Mouse (Mus musculus) lung, postnatal 0 days (tissue): Measurements from ENCODE around the gene Mdfi.

Experiments used
- CTCF ChIP-seq: IDR thresholded peaks from 2 replicates; pipeline ENCODE4 v1.5.1; 2016; ENCODE audit warnings: antibody characterized with exemption, mild to moderate bottlenecking
- EP300 ChIP-seq: IDR thresholded peaks from 2 replicates; pipeline ENCODE4 v1.6.1; 2016; ENCODE audit warnings: antibody characterized with exemption, mild to moderate bottlenecking, control low read depth

GRCm38 (mm10) chr17:47783445-47784223 is 50.9 kb downstream of the Mdfi start:
- TF ChIP-seq CTCF = no peak
- TF ChIP-seq EP300 = no peak
